Mouse (Mus musculus) spleen, adult 2 months (tissue): ENCODE measurements at regions not wholly inside any gene's neighbourhood (a gene's known extent, or its start where the extent isn't known, plus 50 kb on each side); places are given as distances from the start of the nearest gene placed in this dataset.

Experiments
- CTCF ChIP-seq: fragments of 200-500 bp; IDR thresholded peaks from 2 replicates; pipeline ENCODE4 v1.5.1; 2011; ENCODE audit warnings: mild to moderate bottlenecking, inconsistent platforms; ENCODE audit not compliant: insufficient read depth, insufficient read length, insufficient replicate concordance; ENCODE audit errors: extremely low read depth
- POLR2A ChIP-seq: fragments of 200-500 bp; IDR thresholded peaks from 2 replicates; pipeline ENCODE4 v1.6.1; 2011; ENCODE audit warnings: low read depth, low read length, inconsistent platforms

- TF ChIP-seq CTCF (no peak), POLR2A (no peak)
These were observed 379.1 kb downstream of the Adam3 start for GRCm38 (mm10) chr8:24346390-24347113.
